Mouse (Mus musculus) cerebral cortex, adult 2 months (tissue): Measurements from ENCODE around the gene Ppp1r37.

Experiments used
- WGBS: fragments of 180-500 bp; shearing (Covaris S2); methylation state at CpG from one replicate; pipeline ENCODE4 v1.1.7; 2018; 5-methylcytosine and 5-hydroxymethylcytosine counted together

The Ppp1r37 gene

DNA sequence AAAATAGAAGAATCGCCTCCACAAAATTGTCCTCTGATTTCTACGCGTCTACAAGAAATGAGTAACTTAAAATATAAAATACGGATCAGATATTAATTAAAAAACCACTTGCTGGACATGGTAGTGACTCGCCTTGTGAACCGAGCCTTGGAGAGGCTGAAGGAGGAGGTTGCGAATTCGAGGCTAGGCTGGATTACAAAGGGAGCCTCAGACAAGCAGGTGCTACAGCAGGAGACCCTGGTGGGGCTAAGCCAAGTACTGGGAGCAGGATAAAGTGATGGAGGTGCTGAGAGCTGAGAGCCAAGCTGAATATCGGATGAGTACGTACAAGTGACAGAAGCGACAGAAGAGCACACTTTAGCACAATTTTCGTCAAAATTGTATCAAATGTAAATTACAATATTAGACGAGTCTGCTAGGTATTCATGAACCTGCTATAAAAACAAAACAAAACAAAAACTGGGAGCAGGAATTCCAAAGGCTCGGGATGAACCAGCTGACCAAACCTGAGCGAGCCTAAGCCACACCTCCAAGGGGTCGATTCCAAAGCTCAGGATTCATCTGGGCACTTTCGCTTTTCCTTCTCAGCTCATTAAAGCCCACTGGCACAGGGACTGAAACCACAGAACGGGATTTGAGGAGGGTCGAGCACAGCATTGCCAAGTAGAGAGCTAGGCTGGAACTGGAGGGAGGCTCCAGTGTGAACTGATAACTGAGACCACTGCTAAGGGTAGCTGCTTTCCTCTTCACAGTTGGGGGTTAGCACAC, at the start of gene Ppp1r37:
Gene Ppp1r37 (minus strand): TSS at position 434 of the 768 bp plus-strand sequence.
- 1% methylated on average over 19 of the region's 19 CpGs for WGBS

- WGBS = 76% methylated on average over 5 of the region's 5 CpGs
Observed at GRCm38 (mm10) chr7:19610969-19611368, 48.1 kb upstream of the Ppp1r37 start.

- 92% methylated on average over 12 of the region's 12 CpGs for WGBS
Observed at GRCm38 (mm10) chr7:19609641-19610332, 46.9 kb upstream of the Ppp1r37 start.

DNA sequence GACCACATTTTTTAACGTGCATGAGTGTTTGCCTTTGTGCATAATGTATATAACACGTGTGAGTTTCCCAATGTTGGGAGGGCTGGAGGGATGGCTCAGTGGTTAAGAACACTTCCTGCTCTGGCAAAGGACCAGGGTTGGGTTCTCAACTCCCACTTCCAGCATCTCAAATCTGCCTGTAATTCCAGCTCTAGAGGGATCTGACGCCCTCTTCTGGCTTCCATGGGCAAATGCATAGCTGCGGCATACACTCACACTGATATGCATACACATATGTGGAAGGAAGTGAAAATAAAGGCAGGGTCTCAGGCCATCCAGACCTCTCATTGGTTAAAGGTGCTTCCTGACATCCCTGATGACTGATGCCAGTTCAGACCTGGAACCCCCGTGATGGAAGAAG, 44.4 kb upstream of the Ppp1r37 start:
- 91% methylated on average over 5 of the region's 5 CpGs for WGBS

- WGBS = 48% methylated on average over 10 of the region's 10 CpGs
Observed at GRCm38 (mm10) chr7:19604606-19605214, 41.8 kb upstream of the Ppp1r37 start.

DNA sequence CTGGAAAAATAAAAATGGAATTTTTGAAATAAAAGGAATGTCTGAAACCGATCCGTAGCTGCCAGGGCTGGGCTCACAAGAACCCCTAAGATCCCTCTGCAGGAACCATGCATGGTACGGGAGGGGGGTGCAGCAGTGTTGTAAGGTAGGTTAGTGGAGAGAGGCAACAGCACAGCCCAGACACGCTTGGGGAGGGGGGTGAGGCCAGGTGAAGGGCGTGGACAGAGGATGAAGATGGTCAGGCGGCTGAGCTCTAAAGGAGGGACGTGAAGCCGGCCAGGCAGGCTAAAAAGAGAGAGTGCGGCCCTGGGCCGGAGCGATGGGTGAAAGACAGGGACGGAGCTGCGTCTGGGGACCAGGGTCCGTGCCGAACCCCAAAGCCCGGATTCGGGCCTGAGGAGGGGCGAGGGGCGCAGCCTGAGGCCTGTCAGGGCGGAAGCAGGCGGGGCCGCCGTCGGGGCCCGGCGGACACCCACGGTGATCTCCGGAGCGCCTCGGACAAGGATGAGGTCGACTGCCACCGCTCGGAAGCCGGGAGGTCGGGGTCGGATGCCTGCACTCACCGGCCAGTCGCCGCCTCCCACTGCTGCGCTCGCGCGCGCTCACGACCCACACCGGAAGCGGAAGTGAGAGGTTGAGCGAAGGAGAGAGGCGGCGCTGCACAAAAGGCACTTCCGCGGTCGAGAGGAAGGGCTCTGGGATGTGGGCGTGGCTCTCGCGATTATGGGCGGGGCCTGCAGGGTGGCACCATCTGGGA, 41.2 kb upstream of the Ppp1r37 start, which contains the start of gene Clasrp:
Gene Clasrp (minus strand): TSS at position 638 of the 757 bp plus-strand sequence.
- WGBS = under 1% methylated on average over 57 of the region's 57 CpGs

DNA sequence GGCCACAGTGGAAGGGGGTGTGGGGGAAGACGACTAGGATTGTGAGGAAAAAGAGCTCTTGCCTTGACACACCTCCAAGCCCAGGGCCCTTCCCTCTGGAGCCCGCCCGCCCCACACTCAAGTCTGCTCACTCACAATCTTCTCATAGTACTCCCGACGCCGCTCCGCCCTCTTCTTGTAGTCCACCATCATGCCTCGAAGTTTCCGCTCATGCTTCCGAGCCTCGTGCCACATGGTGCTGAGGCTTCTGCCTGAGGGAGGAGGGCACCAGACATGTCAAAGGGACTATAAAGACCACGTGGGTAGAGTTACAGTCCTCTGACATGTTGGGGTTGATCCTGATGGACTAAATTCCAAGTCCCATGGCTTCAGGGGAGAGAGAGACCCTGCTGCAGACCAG, 40.2 kb upstream of the Ppp1r37 start:
- WGBS = 75% methylated on average over 12 of the region's 12 CpGs

DNA sequence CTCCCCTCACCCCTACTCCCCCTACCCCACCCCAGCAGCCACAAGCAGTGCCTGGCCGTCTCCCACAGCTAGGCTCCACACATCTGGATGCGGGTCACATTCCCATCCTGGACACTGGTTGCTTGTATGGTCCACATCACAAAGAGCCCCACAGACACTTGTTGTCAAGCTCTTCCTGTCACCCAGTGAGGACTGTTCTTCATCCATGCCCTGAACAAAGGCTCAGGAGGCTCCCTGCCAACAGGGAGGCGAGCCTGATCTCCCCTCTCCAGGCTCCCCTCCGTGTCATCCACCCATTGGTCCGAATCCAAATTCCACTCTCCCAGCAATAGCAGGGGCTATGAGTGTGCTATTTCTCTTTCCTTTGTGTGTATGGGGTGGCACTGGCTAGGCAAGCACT, 37.7 kb upstream of the Ppp1r37 start:
- WGBS = 38% methylated on average over 5 of the region's 5 CpGs

- 80% methylated on average over 10 of the region's 10 CpGs for WGBS
Observed at GRCm38 (mm10) chr7:19593061-19593730, 30.3 kb upstream of the Ppp1r37 start.

DNA sequence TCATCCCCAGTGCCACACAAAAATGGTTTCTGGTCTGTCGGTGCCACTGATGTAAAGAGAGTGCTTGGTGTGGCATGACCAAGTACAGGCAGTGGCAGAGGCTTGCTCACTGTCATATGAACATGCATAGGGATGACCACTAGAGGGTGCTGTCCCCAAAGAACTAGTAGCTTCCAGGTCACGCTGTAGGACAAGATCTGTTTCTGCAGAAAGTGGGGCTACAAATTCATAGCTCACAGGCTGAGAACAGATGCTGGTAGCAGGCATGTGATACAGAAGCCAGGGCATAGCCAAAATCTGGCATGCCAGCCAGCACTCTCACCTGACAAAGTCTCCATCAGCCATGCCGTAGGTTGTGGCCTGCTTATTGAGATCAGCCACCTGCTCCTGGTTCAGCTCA, 27.0 kb upstream of the Ppp1r37 start:
- WGBS = 29% methylated on average over 3 of the region's 3 CpGs

DNA sequence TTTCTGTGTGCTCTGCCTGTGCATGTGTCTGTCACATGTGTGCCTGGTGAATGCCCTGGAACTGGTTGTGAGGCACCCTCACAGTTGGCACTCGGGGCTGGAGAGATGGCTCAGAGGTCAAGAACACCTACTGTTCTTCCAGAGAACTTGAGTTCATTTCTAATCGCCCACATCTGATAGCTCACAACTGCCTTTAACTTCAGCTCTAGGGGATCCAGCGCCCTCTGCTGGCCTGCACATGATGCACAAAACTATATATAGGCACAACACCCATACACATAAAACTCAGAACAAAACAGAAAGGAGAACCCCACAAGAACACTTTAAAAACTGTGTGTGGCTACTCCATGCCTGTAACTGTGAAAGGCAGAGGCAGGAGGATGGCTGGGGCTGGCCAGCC, 26.3 kb upstream of the Ppp1r37 start:
- 33% methylated on average over 3 of the region's 3 CpGs for WGBS

DNA sequence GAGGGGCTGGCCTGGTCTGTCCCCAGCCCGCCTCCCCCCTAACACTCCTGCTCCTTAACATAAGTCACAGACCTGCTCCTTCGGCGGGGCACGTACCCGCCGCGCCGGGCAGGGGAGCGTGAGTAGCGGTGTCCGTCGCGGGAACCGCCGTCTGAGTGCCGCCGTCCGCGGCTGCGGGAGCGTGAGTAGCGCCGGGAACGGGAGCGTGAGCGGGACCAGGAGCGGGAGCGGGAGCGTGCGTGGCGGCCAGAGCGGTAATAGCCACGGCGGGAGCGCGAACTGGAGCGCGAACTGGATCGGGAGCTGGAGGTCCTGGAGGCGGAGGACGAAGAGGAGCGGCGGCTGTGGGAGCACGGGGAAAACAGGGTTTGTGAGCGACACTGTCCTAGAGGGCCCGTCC, 23.4 kb upstream of the Ppp1r37 start:
- 84% methylated on average over 46 of the region's 46 CpGs for WGBS

DNA sequence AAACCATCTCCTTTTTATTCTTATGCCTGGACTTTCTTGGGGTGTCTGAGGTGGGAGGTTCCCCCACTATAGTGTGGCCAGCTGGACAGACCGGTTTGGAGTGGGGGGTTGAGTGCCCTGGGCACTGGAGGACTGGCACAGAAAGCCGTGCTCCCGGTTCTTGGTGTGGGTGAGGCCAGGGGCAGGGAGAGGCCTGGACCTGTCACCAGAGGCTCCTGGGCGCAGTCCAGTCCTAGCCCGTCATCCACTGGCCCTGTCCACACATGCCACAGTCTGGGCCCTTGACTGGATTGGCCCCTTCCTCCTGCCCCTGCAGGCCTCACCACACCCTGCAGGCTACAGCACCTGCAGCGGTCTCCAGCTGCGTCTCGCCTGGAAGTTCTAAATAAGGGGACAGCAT, 17.8 kb upstream of the Ppp1r37 start:
- WGBS = 75% methylated on average over 8 of the region's 8 CpGs

- WGBS = 87% methylated on average over 10 of the region's 10 CpGs
Observed at GRCm38 (mm10) chr7:19579751-19580150, 16.9 kb upstream of the Ppp1r37 start.

DNA sequence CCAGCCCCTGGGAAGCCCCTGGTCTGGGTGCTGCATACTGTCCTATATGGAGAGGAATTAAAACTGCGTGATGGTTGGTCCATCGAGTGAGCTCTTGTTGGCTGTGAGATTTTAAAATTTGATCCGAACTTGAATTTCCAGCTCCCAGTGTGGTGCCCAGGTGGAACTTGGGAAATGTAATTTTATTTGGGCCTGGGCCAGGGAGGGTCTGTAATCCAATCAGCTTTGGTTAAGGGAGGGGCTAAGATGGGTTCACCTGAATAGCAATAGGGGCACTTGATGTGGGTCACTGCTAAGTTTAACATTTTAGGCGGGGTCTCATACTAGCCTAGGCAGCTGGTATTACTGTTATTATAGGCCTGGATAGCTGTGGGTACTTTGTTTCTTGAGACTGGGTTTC, 15.6 kb upstream of the Ppp1r37 start:
- WGBS = 69% methylated on average over 4 of the region's 4 CpGs

GRCm38 (mm10) chr7:19577877-19578414, 15.1 kb upstream of the Ppp1r37 start:
- 28% methylated on average over 10 of the region's 10 CpGs for WGBS

- WGBS = 2% methylated on average over 55 of the region's 56 CpGs
Observed at GRCm38 (mm10) chr7:19577141-19577852, 14.4 kb upstream of the Ppp1r37 start, which contains the start of the genes Zfp296 and Gemin7. Zfp296 (plus strand) TSS chr7:19577287. Gemin7 (minus strand) TSS chr7:19577595.

- 72% methylated on average over 3 of the region's 3 CpGs for WGBS
Observed at GRCm38 (mm10) chr7:19575559-19575958, 12.7 kb upstream of the Ppp1r37 start.

DNA sequence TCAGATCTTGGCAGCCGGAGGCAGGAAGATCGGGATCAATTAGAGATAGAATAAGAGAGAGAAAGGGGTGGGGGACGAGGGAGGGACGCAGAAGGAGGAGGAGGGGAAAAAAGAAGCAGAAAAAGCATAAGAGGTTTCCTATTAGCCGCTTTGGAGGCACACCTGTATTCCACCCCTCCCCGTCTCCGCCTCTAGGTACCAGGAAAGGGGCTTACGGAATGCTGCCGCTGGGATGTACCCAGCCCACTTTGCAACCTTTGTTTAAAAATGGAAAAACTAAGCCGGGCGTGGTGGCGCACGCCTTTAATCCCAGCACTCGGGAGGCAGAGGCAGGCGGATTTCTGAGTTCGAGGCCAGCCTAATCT, 10.9 kb upstream of the Ppp1r37 start:
- 13% methylated on average over 16 of the region's 16 CpGs for WGBS
